Mouse (Mus musculus) spleen, adult 2 months (tissue): ENCODE measurements around the gene Rims4.

Source experiments
- CTCF ChIP-seq: fragments of 200-500 bp; IDR thresholded peaks from 2 replicates; pipeline ENCODE4 v1.5.1; 2011; ENCODE audit warnings: mild to moderate bottlenecking, inconsistent platforms; ENCODE audit not compliant: insufficient read depth, insufficient read length, insufficient replicate concordance; ENCODE audit errors: extremely low read depth
- POLR2A ChIP-seq: fragments of 200-500 bp; IDR thresholded peaks from 2 replicates; pipeline ENCODE4 v1.6.1; 2011; ENCODE audit warnings: low read depth, low read length, inconsistent platforms

DNA sequence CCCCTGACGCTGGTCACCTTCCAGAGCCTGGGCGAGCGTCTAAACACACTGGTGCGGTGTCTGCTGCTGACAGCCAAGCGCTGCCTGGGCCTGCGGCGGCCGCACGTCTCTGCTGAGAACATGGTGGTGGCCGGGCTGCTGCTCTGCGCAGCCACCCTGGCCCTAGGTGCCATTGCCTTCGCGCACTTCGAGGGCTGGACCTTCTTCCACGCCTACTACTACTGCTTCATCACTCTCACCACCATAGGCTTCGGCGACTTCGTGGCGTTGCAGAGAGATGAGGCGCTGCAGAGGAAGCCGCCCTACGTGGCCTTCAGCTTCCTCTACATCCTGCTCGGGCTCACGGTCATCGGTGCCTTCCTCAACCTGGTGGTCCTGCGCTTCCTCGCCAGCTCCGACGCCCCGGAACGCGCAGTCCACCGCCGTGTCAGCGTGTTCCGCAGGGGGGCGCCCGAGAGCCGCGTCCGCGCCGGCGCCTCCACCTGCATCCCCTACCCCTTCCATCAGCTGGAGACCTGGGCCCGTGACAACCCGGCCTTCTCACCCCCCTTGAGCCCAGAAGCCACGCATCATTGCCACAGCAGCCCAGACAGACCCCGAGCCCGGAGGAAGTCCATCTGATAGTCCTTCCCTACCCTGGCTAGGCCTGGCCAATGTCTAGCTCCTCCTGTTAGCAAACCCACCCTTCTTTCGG, 60.1 kb downstream of the Rims4 start:
- TF ChIP-seq CTCF, result peak; percentile 31; the same call in 1 of the 2 replicates
- TF ChIP-seq POLR2A, result no peak
